Mouse (Mus musculus): ENCODE measurements around the gene Rpp25l.

- TF ChIP-seq TCF12 (IDR thresholded peaks at IDR 0.05; ENCODE audit: low read depth, low read length): no peak
- no peak for TF ChIP-seq MAFK (IDR thresholded peaks at IDR 0.05; ENCODE audit: borderline replicate concordance, low read depth, low read length)
- TF ChIP-seq CHD1 (IDR thresholded peaks at IDR 0.05; ENCODE audit: low read depth, low read length): no peak
- no peak for TF ChIP-seq CTCF (IDR thresholded peaks at IDR 0.05 in 2 of 3, conservative IDR thresholded peaks at IDR 0.05 in 1 of 3; ENCODE audit: control insufficient read depth in 1 of 3, insufficient read depth in 1 of 3, low read depth in 2 of 3, low read length in 3 of 3, poor library complexity in 1 of 3, severe bottlenecking in 1 of 3)
- no peak for TF ChIP-seq POLR2AphosphoS2 (IDR thresholded peaks at IDR 0.05; ENCODE audit: low read length)
- no peak for TF ChIP-seq SIN3A (IDR thresholded peaks at IDR 0.05; ENCODE audit: low read length)
- TF ChIP-seq EP300 (IDR thresholded peaks at IDR 0.05; ENCODE audit: low read depth in 1 of 2, low read length in 2 of 2): no peak
- TF ChIP-seq CHD2 (IDR thresholded peaks at IDR 0.05; ENCODE audit: low read length): no peak
- TF ChIP-seq ZC3H11A (IDR thresholded peaks at IDR 0.05; ENCODE audit: low read depth, low read length): no peak
- TF ChIP-seq MAX (IDR thresholded peaks at IDR 0.05; ENCODE audit: low read length): no peak
These were observed 44.0 kb upstream of the Rpp25l start for GRCm38 (mm10) chr4:41757321-41757720.

Data from MEL (cell line).